Mouse (Mus musculus): ENCODE measurements around the gene Galk2. TPM values are rescaled to one million over a fixed set of nuclear protein-coding genes. Genes with fewer than 3 reads are reported as not detected.

The Galk2 gene
- polyA plus RNA-seq, 1 experiment from 2014 or later = 27.0 TPM

GRCm38 (mm10) chr2:125975206-125975605 lies 116.3 kb downstream of the Galk2 start:
- H3K4me3 ChIP-seq = no peak overlapping the region
- H3K27ac ChIP-seq = no peak overlapping the region
- no peaks in the 10 kb centered on the region for H3K9me3 ChIP-seq (replicated peaks)
- no peak overlapping the region for H3K4me2 ChIP-seq
- ATAC-seq = no peak
- H3K27me3 ChIP-seq = no peaks in the 10 kb centered on the region
- WGBS = 97% methylated on average over 10 of the region's 10 CpGs
- H3K4me1 ChIP-seq = no peaks in the 10 kb centered on the region; the same call in 1 of the 2 replicates
- H3K36me3 ChIP-seq (ENCODE audit: poor library complexity, severe bottlenecking) = no peaks in the 10 kb centered on the region
- no peak overlapping the region for H3K9ac ChIP-seq

- ATAC-seq = no peak
- Histone ChIP-seq H3K9me3 (replicated peaks) (no peaks in the 10 kb centered on the region), H3K4me2 (no peak overlapping the region), H3K4me1 (no peaks in the 10 kb centered on the region; the same call in 1 of the 2 replicates), H3K4me3 (no peak overlapping the region), H3K27ac (no peak overlapping the region), H3K9ac (no peak overlapping the region), H3K27me3 (no peaks in the 10 kb centered on the region), H3K36me3 (ENCODE audit: poor library complexity, severe bottlenecking) (no peaks in the 10 kb centered on the region)
- 63% methylated on average over 5 of the region's 5 CpGs for WGBS
Observed at GRCm38 (mm10) chr2:125975808-125976345, 117.0 kb downstream of the Galk2 start.

GRCm38 (mm10) chr2:126002291-126002690 lies 143.4 kb downstream of the Galk2 start:
- no peaks in the 10 kb centered on the region for H3K36me3 ChIP-seq (ENCODE audit: poor library complexity, severe bottlenecking)
- H3K9me3 ChIP-seq (replicated peaks) = no peaks in the 10 kb centered on the region
- no peak overlapping the region for H3K9ac ChIP-seq
- H3K27me3 ChIP-seq = no peaks in the 10 kb centered on the region
- no peak overlapping the region for H3K27ac ChIP-seq
- H3K4me3 ChIP-seq = no peak overlapping the region
- no peak overlapping the region for H3K4me2 ChIP-seq
- ATAC-seq = no peak
- WGBS = 80% methylated on average over 5 of the region's 5 CpGs
- no peaks in the 10 kb centered on the region for H3K4me1 ChIP-seq

- 41% methylated on average over 3 of the region's 3 CpGs for WGBS
Observed at GRCm38 (mm10) chr2:126006088-126006487, 147.2 kb downstream of the Galk2 start.

GRCm38 (mm10) chr2:126006742-126007141 lies 147.8 kb downstream of the Galk2 start:
- Histone ChIP-seq H3K27ac (no peak overlapping the region), H3K4me3 (no peak overlapping the region), H3K27me3 (no peaks in the 10 kb centered on the region), H3K36me3 (ENCODE audit: poor library complexity, severe bottlenecking) (no peaks in the 10 kb centered on the region), H3K9me3 (replicated peaks) (no peaks in the 10 kb centered on the region), H3K4me2 (no peak overlapping the region), H3K4me1 (peaks cover 9% of the 10 kb centered on the region), H3K9ac (no peak overlapping the region)
- 73% methylated on average over 2 of the region's 2 CpGs for WGBS
- no peak for ATAC-seq

More at GRCm38 (mm10) chr2:126006088-126006487, 147.2 kb downstream of the Galk2 start:
- H3K27ac ChIP-seq = no peak overlapping the region
- H3K36me3 ChIP-seq (ENCODE audit: poor library complexity, severe bottlenecking) = no peaks in the 10 kb centered on the region
- no peaks in the 10 kb centered on the region for H3K9me3 ChIP-seq (replicated peaks)
- H3K4me1 ChIP-seq = peaks cover 9% of the 10 kb centered on the region
- no peak overlapping the region for H3K4me2 ChIP-seq
- peak; percentile 85 for ATAC-seq
- H3K27me3 ChIP-seq = no peaks in the 10 kb centered on the region
- no peak overlapping the region for H3K9ac ChIP-seq
- no peak overlapping the region for H3K4me3 ChIP-seq

GRCm38 (mm10) chr2:126014989-126015710 lies 156.2 kb downstream of the Galk2 start:
- WGBS = 15% methylated on average over 12 of the region's 12 CpGs
- H3K36me3 ChIP-seq (ENCODE audit: poor library complexity, severe bottlenecking) = no peaks in the 10 kb centered on the region
- peak; percentile 81 for ATAC-seq
- 0 out of 2 replicates have a peak overlapping the region, but pooled peaks have one; percentile 22 for H3K4me2 ChIP-seq
- no peak overlapping the region for H3K4me3 ChIP-seq
- H3K27me3 ChIP-seq = no peaks in the 10 kb centered on the region
- H3K9me3 ChIP-seq (replicated peaks) = no peaks in the 10 kb centered on the region
- peak overlapping the region; percentile 41; the same call in 1 of the 2 replicates for H3K27ac ChIP-seq
- peaks cover 21% of the 10 kb centered on the region for H3K4me1 ChIP-seq
- no peak overlapping the region for H3K9ac ChIP-seq

GRCm38 (mm10) chr2:126015763-126016473 lies 157.0 kb downstream of the Galk2 start:
- Histone ChIP-seq H3K27me3 (no peaks in the 10 kb centered on the region), H3K4me3 (no peak overlapping the region), H3K36me3 (ENCODE audit: poor library complexity, severe bottlenecking) (no peaks in the 10 kb centered on the region), H3K27ac (0 out of 2 replicates have a peak overlapping the region, but pooled peaks have one; percentile 25), H3K4me2 (peak overlapping the region; percentile 25; the same call in 1 of the 2 replicates), H3K4me1 (peaks cover 21% of the 10 kb centered on the region), H3K9ac (no peak overlapping the region), H3K9me3 (replicated peaks) (no peaks in the 10 kb centered on the region)
- WGBS = 12% methylated on average over 3 of the region's 3 CpGs
- ATAC-seq = peak; percentile 82

- H3K4me2 ChIP-seq = no peak overlapping the region
- no peak overlapping the region for H3K4me3 ChIP-seq
- ATAC-seq = no peak
- WGBS = 56% methylated on average over 8 of the region's 8 CpGs
- H3K4me1 ChIP-seq = peaks cover 9% of the 10 kb centered on the region; the same call in 1 of the 2 replicates
- H3K36me3 ChIP-seq (ENCODE audit: poor library complexity, severe bottlenecking) = no peaks in the 10 kb centered on the region
- no peaks in the 10 kb centered on the region for H3K9me3 ChIP-seq (replicated peaks)
- no peaks in the 10 kb centered on the region for H3K27me3 ChIP-seq
- H3K9ac ChIP-seq = no peak overlapping the region
- H3K27ac ChIP-seq = no peak overlapping the region
Observed at GRCm38 (mm10) chr2:126031186-126031900, 172.4 kb downstream of the Galk2 start.

GRCm38 (mm10) chr2:126033114-126033972 lies 174.4 kb downstream of the Galk2 start:
- 82% methylated on average over 8 of the region's 8 CpGs for WGBS
- H3K4me2 ChIP-seq = no peak overlapping the region
- ATAC-seq = 0 out of 2 replicates have a peak, but pooled peaks have one; percentile 53
- peaks cover 9% of the 10 kb centered on the region; the same call in 1 of the 2 replicates for H3K4me1 ChIP-seq
- H3K27ac ChIP-seq = no peak overlapping the region
- no peaks in the 10 kb centered on the region for H3K27me3 ChIP-seq
- H3K9ac ChIP-seq = no peak overlapping the region
- H3K4me3 ChIP-seq = no peak overlapping the region
- H3K36me3 ChIP-seq (ENCODE audit: poor library complexity, severe bottlenecking) = no peaks in the 10 kb centered on the region
- no peaks in the 10 kb centered on the region for H3K9me3 ChIP-seq (replicated peaks)
